15 mouse cellular contexts compared by ENCODE assay signal in genomic region chr7:18942376-18942775, GRCm38 (mm10). TPM values are rescaled to one million over a fixed set of nuclear protein-coding genes. Genes with fewer than 3 reads are reported as not detected.
DNase-seq lines count a peak whose midpoint lies in the region; ATAC-seq and TF ChIP-seq lines count a peak whose summit lies in the region.
"Had no signal": no experiment of that assay in that cellular context is flagged by ENCODE, and none has a peak within 500 bp of the region (broad histone marks: within the 10 kb centered on the region; RNA-seq: fewer than 3 reads in every experiment).

No protein-coding gene starts in this region.

- H3K4me3 ChIP-seq in CH12.LX (replicated peaks in 1 of 3; ENCODE audit: low read depth in 2 of 3, low read length in 2 of 3, poor library complexity in 1 of 3), result no peak overlapping the region
- H3K4me3 ChIP-seq in forebrain, embryonic 16.5 days (replicated peaks; ENCODE audit: low read length), result no peak overlapping the region
- H3K4me3 ChIP-seq in midbrain, embryonic 13.5 days (replicated peaks), result peak overlapping the region; percentile 16
- H3K4me3 ChIP-seq in liver, postnatal 0 days (ENCODE audit: low read depth, low read length), result no peak overlapping the region
- no peak overlapping the region for H3K4me3 ChIP-seq in liver, embryonic 11.5 days (ENCODE audit: low read depth, low read length)
- H3K4me3 ChIP-seq: heart, embryonic 15.5 days; lung, embryonic 15.5 days had no signal

- no peaks in the 10 kb centered on the region for H3K9me3 ChIP-seq in CH12.LX (replicated peaks; ENCODE audit: low read length)
- no peaks in the 10 kb centered on the region for H3K9me3 ChIP-seq in forebrain, embryonic 16.5 days (ENCODE audit: control insufficient read depth, low read length)
- no peaks in the 10 kb centered on the region for H3K9me3 ChIP-seq in midbrain, embryonic 13.5 days
- H3K9me3 ChIP-seq in liver, postnatal 0 days (ENCODE audit: low read length), result no peaks in the 10 kb centered on the region
- H3K9me3 ChIP-seq in liver, embryonic 11.5 days (ENCODE audit: control insufficient read depth, low read length), result no peaks in the 10 kb centered on the region
- H3K9me3 ChIP-seq: heart, embryonic 15.5 days; lung, embryonic 15.5 days had no signal

- TF ChIP-seq POLR2A in CH12.LX (IDR thresholded peaks at IDR 0.05; ENCODE audit: low read depth, low read length), result no peak

- no peaks in the 10 kb centered on the region for H3K36me3 ChIP-seq in CH12.LX (replicated peaks in 1 of 2; ENCODE audit: control insufficient read depth in 1 of 2, insufficient read depth in 1 of 2, low read length in 1 of 2)
- peaks cover 13% of the 10 kb centered on the region for H3K36me3 ChIP-seq in forebrain, embryonic 16.5 days (ENCODE audit: control insufficient read depth, insufficient read depth)
- H3K36me3 ChIP-seq in midbrain, embryonic 13.5 days, result peaks cover 42% of the 10 kb centered on the region
- H3K36me3 ChIP-seq in liver, postnatal 0 days (replicated peaks; ENCODE audit: insufficient read depth, low read length), result no peaks in the 10 kb centered on the region
- H3K36me3 ChIP-seq in liver, embryonic 11.5 days (ENCODE audit: control insufficient read depth, insufficient read depth, low read length), result no peaks in the 10 kb centered on the region
- H3K36me3 ChIP-seq: heart, embryonic 15.5 days; lung, embryonic 15.5 days had no signal

- TF ChIP-seq RAD21 in CH12.LX (IDR thresholded peaks at IDR 0.05; ENCODE audit: low read depth, low read length), result no peak

- no peak for TF ChIP-seq CTCF in CH12.LX (conservative IDR thresholded peaks at IDR 0.05 in 1 of 2, IDR thresholded peaks at IDR 0.05 in 1 of 2; ENCODE audit: low read depth in 2 of 2, low read length in 2 of 2)
- TF ChIP-seq CTCF in liver, postnatal 0 days (IDR thresholded peaks at IDR 0.05; ENCODE audit: low read depth), result no peak

- TF ChIP-seq EP300 in CH12.LX (IDR thresholded peaks at IDR 0.05; ENCODE audit: low read length), result no peak
- TF ChIP-seq EP300 in liver, postnatal 0 days (IDR thresholded peaks at IDR 0.05; ENCODE audit: low read depth), result no peak

- H3K4me1 ChIP-seq in CH12.LX (ENCODE audit: control insufficient read depth in 1 of 2, insufficient read depth in 2 of 2), result peaks cover 0 to 17% of the 10 kb centered on the region in 2 experiments; a peak in 2 of 4 replicates
- peaks cover 21% of the 10 kb centered on the region for H3K4me1 ChIP-seq in forebrain, embryonic 16.5 days (replicated peaks; ENCODE audit: control insufficient read depth, insufficient read depth, low read length)
- H3K4me1 ChIP-seq in midbrain, embryonic 13.5 days (replicated peaks), result peaks cover 79% of the 10 kb centered on the region
- H3K4me1 ChIP-seq in liver, postnatal 0 days (ENCODE audit: insufficient read depth), result no peaks in the 10 kb centered on the region
- no peaks in the 10 kb centered on the region for H3K4me1 ChIP-seq in liver, embryonic 11.5 days (replicated peaks; ENCODE audit: control insufficient read depth, insufficient read depth, low read length)
- H3K4me1 ChIP-seq: heart, embryonic 15.5 days; lung, embryonic 15.5 days had no signal

- no peaks in the 10 kb centered on the region for H3K79me2 ChIP-seq in CH12.LX (replicated peaks; ENCODE audit: control insufficient read depth, extremely low read depth, insufficient read depth, poor library complexity, severe bottlenecking)

- no peak overlapping the region for H3K9ac ChIP-seq in CH12.LX (ENCODE audit: insufficient read depth, low read depth)
- H3K9ac ChIP-seq in forebrain, embryonic 16.5 days (replicated peaks; ENCODE audit: low read depth, low read length), result peak overlapping the region; percentile 17; the same call in 1 of the 2 replicates
- H3K9ac ChIP-seq in midbrain, embryonic 13.5 days (replicated peaks), result peak overlapping the region; percentile 51
- no peak overlapping the region for H3K9ac ChIP-seq in liver, postnatal 0 days (replicated peaks)
- H3K9ac ChIP-seq in liver, embryonic 11.5 days (ENCODE audit: low read depth, low read length), result no peak overlapping the region
- H3K9ac ChIP-seq: heart, embryonic 15.5 days; lung, embryonic 15.5 days had no signal

- peak; percentile 71 for ATAC-seq in forebrain, embryonic 16.5 days
- peak; percentile 91 for ATAC-seq in midbrain, embryonic 13.5 days
- no peak for ATAC-seq in liver, postnatal 0 days
- no peak for ATAC-seq in liver, embryonic 11.5 days (replicated peaks; ENCODE audit: low FRiP score)

- in situ Hi-C loops in CH12.LX (cut with MboI; ENCODE audit: low pct_ligation_motif_present, low pct_unique_long_range_greater_than_20kb, low sequenced_read_pairs), result no loop called here

- H3K27ac ChIP-seq in CH12.LX (ENCODE audit: insufficient read depth, low read depth), result no peak overlapping the region
- peak overlapping the region; percentile 78 for H3K27ac ChIP-seq in forebrain, embryonic 16.5 days (ENCODE audit: low read length)
- peak overlapping the region; percentile 88 for H3K27ac ChIP-seq in midbrain, embryonic 13.5 days
- H3K27ac ChIP-seq in liver, postnatal 0 days (ENCODE audit: low read depth), result no peak overlapping the region
- no peak overlapping the region for H3K27ac ChIP-seq in liver, embryonic 11.5 days (ENCODE audit: low read depth, low read length)
- H3K27ac ChIP-seq: heart, embryonic 15.5 days; lung, embryonic 15.5 days had no signal

- 8% methylated on average over 1 of the region's 1 CpGs for WGBS in forebrain, embryonic 16.5 days
- WGBS in midbrain, embryonic 13.5 days, result 0% methylated on average over 1 of the region's 1 CpGs
- WGBS in liver, postnatal 0 days (ENCODE audit: insufficient replicate concordance), result 59% methylated on average over 1 of the region's 1 CpGs
- WGBS in liver, embryonic 11.5 days, result 36% methylated on average over 1 of the region's 1 CpGs

- dilution Hi-C loops in CH12.LX (cut with MboI; ENCODE audit: extremely low pct_ligation_motif_present, extremely low pct_unique_long_range_greater_than_20kb, low sequenced_read_pairs), result no loop called here

- peak; percentile 63 to 75 for DNase-seq in cerebellum, postnatal 14 days
- DNase-seq in cerebellum, adult 18-20 months, result no peak
- no peak for DNase-seq in CH12.LX (ENCODE audit: extremely low read depth)
- no peak for DNase-seq in liver, postnatal 0 days
- DNase-seq in liver, embryonic 11.5 days (ENCODE audit: low spot score), result no peak
- no peak for DNase-seq in thymus, postnatal 25 days
- DNase-seq: adrenal gland, postnatal 10 days; cerebellum, postnatal 36 days; kidney, adult 2 months; thymus, postnatal 36 days had no signal

- 0 out of 2 replicates have a peak overlapping the region, but pooled peaks have one; percentile 5 for H3K4me2 ChIP-seq in CH12.LX (ENCODE audit: insufficient read depth, low read depth, poor library complexity, severe bottlenecking)
- peak overlapping the region; percentile 23; the same call in 1 of the 2 replicates for H3K4me2 ChIP-seq in forebrain, embryonic 16.5 days (ENCODE audit: low read length)
- H3K4me2 ChIP-seq in midbrain, embryonic 13.5 days (replicated peaks), result peak overlapping the region; percentile 46
- H3K4me2 ChIP-seq in liver, postnatal 0 days (ENCODE audit: low read depth, low read length), result no peak overlapping the region
- H3K4me2 ChIP-seq in liver, embryonic 11.5 days, result no peak overlapping the region
- H3K4me2 ChIP-seq: heart, embryonic 15.5 days; lung, embryonic 15.5 days had no signal

- peaks cover 77% of the 10 kb centered on the region for H3K27me3 ChIP-seq in CH12.LX (replicated peaks)
- no peaks in the 10 kb centered on the region for H3K27me3 ChIP-seq in forebrain, embryonic 16.5 days (replicated peaks; ENCODE audit: control insufficient read depth, insufficient read depth, low read length)
- H3K27me3 ChIP-seq in midbrain, embryonic 13.5 days, result no peaks in the 10 kb centered on the region
- H3K27me3 ChIP-seq in liver, postnatal 0 days (ENCODE audit: insufficient read depth, low read length), result no peaks in the 10 kb centered on the region
- no peaks in the 10 kb centered on the region for H3K27me3 ChIP-seq in liver, embryonic 11.5 days (replicated peaks; ENCODE audit: control insufficient read depth, insufficient read depth, low read length)
- H3K27me3 ChIP-seq: heart, embryonic 15.5 days; lung, embryonic 15.5 days had no signal

RNA-seq across cellular contexts. Expression of gene Nova2, which starts 16.7 kb away (rescaled TPM):
- total RNA-seq in CH12.LX (2012; rRNA removed) (0.04 TPM in 2 replicates), CH12.LX (2014; rRNA removed) (not detected in 2 replicates)
- polyA plus RNA-seq in CH12.LX (2012; ENCODE audit: insufficient read length, low read depth), result not detected in 2 replicates
- polyA plus RNA-seq in forebrain, embryonic 16.5 days (2015; fragmentation: Nextera tagmentation; extraction: Ambion mirVana), result 15.8 and 17.3 TPM in 2 replicates
- polyA plus RNA-seq in midbrain, embryonic 13.5 days (2015; fragmentation: Nextera tagmentation; extraction: Ambion mirVana), result 16.5 and 18.6 TPM in 2 replicates
- 0.08 and 0.12 TPM in 2 replicates for polyA plus RNA-seq in liver, postnatal 0 days (2015; fragmentation: Nextera tagmentation; extraction: Ambion mirVana)
- polyA plus RNA-seq in liver, embryonic 11.5 days (2014; fragmentation: Nextera tagmentation; extraction: Ambion mirVana), result 0.22 and 0.41 TPM in 2 replicates

RNA-seq across cellular contexts. Expression of gene Ccdc61, which starts 32.2 kb away (rescaled TPM):
- total RNA-seq in CH12.LX (2012; rRNA removed), result 16.3 and 17.4 TPM in 2 replicates
- 11.7 and 11.9 TPM in 2 replicates for total RNA-seq in CH12.LX (2014; rRNA removed)
- 13.2 and 27.3 TPM in 2 replicates for polyA plus RNA-seq in CH12.LX (2012; ENCODE audit: insufficient read length, low read depth)
- polyA plus RNA-seq in forebrain, embryonic 16.5 days (2015; fragmentation: Nextera tagmentation; extraction: Ambion mirVana), result 23.9 and 24.0 TPM in 2 replicates
- 20.0 and 23.6 TPM in 2 replicates for polyA plus RNA-seq in midbrain, embryonic 13.5 days (2015; fragmentation: Nextera tagmentation; extraction: Ambion mirVana)
- 5.6 and 7.5 TPM in 2 replicates for polyA plus RNA-seq in liver, postnatal 0 days (2015; fragmentation: Nextera tagmentation; extraction: Ambion mirVana)
- 20.8 and 21.1 TPM in 2 replicates for polyA plus RNA-seq in liver, embryonic 11.5 days (2014; fragmentation: Nextera tagmentation; extraction: Ambion mirVana)

RNA-seq across cellular contexts. Expression of gene Nanos2, which starts 44.8 kb away (rescaled TPM):
- total RNA-seq in CH12.LX (2012; rRNA removed) (not detected in 2 replicates), CH12.LX (2014; rRNA removed) (not detected in 2 replicates)
- not detected in 2 replicates for polyA plus RNA-seq in CH12.LX (2012; ENCODE audit: insufficient read length, low read depth)
- polyA plus RNA-seq in forebrain, embryonic 16.5 days (2015; fragmentation: Nextera tagmentation; extraction: Ambion mirVana), result 0.46 and 0.91 TPM in 2 replicates
- 0.26 and 0.58 TPM in 2 replicates for polyA plus RNA-seq in midbrain, embryonic 13.5 days (2015; fragmentation: Nextera tagmentation; extraction: Ambion mirVana)
- not detected in 2 replicates for polyA plus RNA-seq in liver, postnatal 0 days (2015; fragmentation: Nextera tagmentation; extraction: Ambion mirVana)
- polyA plus RNA-seq in liver, embryonic 11.5 days (2014; fragmentation: Nextera tagmentation; extraction: Ambion mirVana), result not detected in 2 replicates
- total RNA-seq: adrenal gland, postnatal 10 days had no signal
- polyA plus RNA-seq: heart, embryonic 15.5 days; kidney, adult 2 months; lung, embryonic 15.5 days; spleen, adult 2 months had no signal

RNA-seq across cellular contexts. Expression of gene Mypop, which starts 48.7 kb away (rescaled TPM):
- total RNA-seq in CH12.LX (2012; rRNA removed) (2.5 and 2.8 TPM in 2 replicates), CH12.LX (2014; rRNA removed) (1.2 and 1.3 TPM in 2 replicates)
- polyA plus RNA-seq in CH12.LX (2012; ENCODE audit: insufficient read length, low read depth), result 4.1 and 4.7 TPM in 2 replicates
- 3.1 and 3.6 TPM in 2 replicates for polyA plus RNA-seq in forebrain, embryonic 16.5 days (2015; fragmentation: Nextera tagmentation; extraction: Ambion mirVana)
- 3.8 and 4.2 TPM in 2 replicates for polyA plus RNA-seq in midbrain, embryonic 13.5 days (2015; fragmentation: Nextera tagmentation; extraction: Ambion mirVana)
- 0.39 and 0.55 TPM in 2 replicates for polyA plus RNA-seq in liver, postnatal 0 days (2015; fragmentation: Nextera tagmentation; extraction: Ambion mirVana)
- polyA plus RNA-seq in liver, embryonic 11.5 days (2014; fragmentation: Nextera tagmentation; extraction: Ambion mirVana), result 1.5 and 2.2 TPM in 2 replicates

Comparison
In these comparisons a context has a peak if more than half of its experiments do, and no peak if none do; other contexts are left out.
1. DNase-seq: peak in cerebellum, postnatal 14 days (2 of 2); none in cerebellum, adult 18-20 months (0 of 2), CH12.LX (single experiment), liver, postnatal 0 days (single experiment), liver, embryonic 11.5 days (single experiment) and thymus, postnatal 25 days (single experiment).
2. H3K27ac ChIP-seq: peak in forebrain, embryonic 16.5 days (single experiment) and midbrain, embryonic 13.5 days (single experiment); none in CH12.LX (single experiment), liver, postnatal 0 days (single experiment) and liver, embryonic 11.5 days (single experiment).
3. H3K4me2 ChIP-seq: peak in CH12.LX (single experiment), forebrain, embryonic 16.5 days (single experiment) and midbrain, embryonic 13.5 days (single experiment); none in liver, postnatal 0 days (single experiment) and liver, embryonic 11.5 days (single experiment).
4. H3K9ac ChIP-seq: peak in forebrain, embryonic 16.5 days (single experiment) and midbrain, embryonic 13.5 days (single experiment); none in CH12.LX (single experiment), liver, postnatal 0 days (single experiment) and liver, embryonic 11.5 days (single experiment).
5. ATAC-seq: peak in forebrain, embryonic 16.5 days (single experiment) and midbrain, embryonic 13.5 days (single experiment); none in liver, postnatal 0 days (single experiment) and liver, embryonic 11.5 days (single experiment).
6. RNA of gene Nova2, which starts 16.7 kb away (polyA plus RNA-seq): 16.5 to 18.6 TPM in midbrain, embryonic 13.5 days and 15.8 to 17.3 TPM in forebrain, embryonic 16.5 days; 0.22 to 0.41 TPM in liver, embryonic 11.5 days, 0.08 to 0.12 TPM in liver, postnatal 0 days and not detected in CH12.LX; every median in the first group is over 10 times any median in the second.